Mouse (Mus musculus): Measurements from ENCODE around the gene Rps6kb2. TPM values are rescaled to one million over a fixed set of nuclear protein-coding genes. Genes with fewer than 3 reads are reported as not detected.

Gene Rps6kb2
- polyA plus RNA-seq, 1 experiment from 2014 or later: 31.9 TPM

DNA sequence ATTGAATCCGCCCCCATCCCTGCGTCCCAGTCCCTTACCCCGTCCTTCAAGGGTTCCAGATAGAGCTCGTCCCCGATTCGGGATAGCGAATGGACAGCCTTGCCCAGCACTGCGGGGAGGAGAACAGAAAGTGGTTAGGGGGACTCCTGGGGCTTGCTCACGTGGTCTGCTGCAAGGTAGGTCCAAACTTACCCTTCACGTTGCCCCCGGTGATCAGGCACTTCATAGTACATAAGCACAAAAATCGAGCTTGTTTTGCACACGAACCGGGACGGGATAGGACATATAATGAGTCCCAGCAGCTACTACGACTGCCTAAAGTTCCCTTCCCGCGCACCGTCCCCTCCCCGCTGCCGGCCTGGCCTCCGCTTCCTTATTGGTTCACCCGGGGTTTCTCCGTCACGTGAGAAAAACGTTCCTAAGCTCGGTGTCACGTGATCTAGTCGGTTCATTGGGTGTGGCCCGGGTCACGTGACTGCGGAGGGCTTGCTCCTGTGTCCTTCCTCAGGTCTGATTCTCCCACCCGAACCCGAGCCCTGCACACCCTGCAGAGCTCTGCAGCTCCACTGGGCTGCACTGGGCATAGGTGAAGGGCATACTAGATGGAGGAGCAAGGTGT is 38.2 kb upstream of the Rps6kb2 start, which contains the start of gene Rad9a:
Gene Rad9a (minus strand): TSS at position 372 of the 619 bp plus-strand sequence.
- Histone ChIP-seq H3K27me3 (ENCODE audit: control insufficient read depth, insufficient read depth, low read depth, low read length) (peaks cover 8% of the 10 kb centered on the region), H3K9me3 (replicated peaks; ENCODE audit: control insufficient read depth, low read length) (no peaks in the 10 kb centered on the region), H3K27ac (ENCODE audit: low read length) (peak within 1 kb of the TSS; percentile 74), H3K4me3 (ENCODE audit: low read depth, low read length) (peak within 1 kb of the TSS; percentile 75), H3K9ac (ENCODE audit: low read depth, low read length) (peak within 1 kb of the TSS; percentile 76), H3K4me1 (ENCODE audit: control insufficient read depth, low read depth, low read length) (peaks cover 32% of the 10 kb centered on the region), H3K36me3 (ENCODE audit: control insufficient read depth, insufficient read depth) (peaks cover 9% of the 10 kb centered on the region; the same call in 1 of the 2 replicates), H3K4me2 (ENCODE audit: low read depth, low read length) (peak within 1 kb of the TSS; percentile 99)
- peak; percentile 84 for ATAC-seq (ENCODE audit: low read depth)
- WGBS (ENCODE audit: insufficient replicate concordance): under 1% methylated on average over 34 of the region's 34 CpGs

DNA sequence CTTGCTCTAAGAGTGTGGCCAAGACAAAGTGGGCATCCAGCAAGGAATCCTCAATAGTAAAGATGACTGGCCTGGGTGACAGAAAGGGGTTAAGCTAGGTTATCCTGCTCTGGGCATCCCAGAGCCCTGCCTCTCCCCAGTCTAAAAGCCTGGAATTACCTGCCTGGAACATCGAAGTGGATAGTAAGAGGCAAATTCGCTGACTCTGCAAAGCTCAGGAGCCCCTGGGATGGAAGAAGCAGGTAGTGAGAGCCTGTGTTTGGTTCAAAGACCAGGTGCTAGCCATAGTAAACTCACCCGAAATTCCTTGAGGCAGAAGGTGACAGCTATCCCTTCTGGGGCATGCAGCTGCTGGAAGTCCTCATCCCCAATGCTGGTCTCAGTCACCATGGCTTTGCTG is 34.0 kb upstream of the Rps6kb2 start:
- no peak for ATAC-seq (ENCODE audit: low read depth)
- no peak overlapping the region for H3K9ac ChIP-seq (ENCODE audit: low read depth, low read length)
- H3K4me3 ChIP-seq (ENCODE audit: low read depth, low read length): no peak overlapping the region
- H3K27ac ChIP-seq (ENCODE audit: low read length): peak overlapping the region; percentile 46; the same call in 1 of the 2 replicates
- H3K4me2 ChIP-seq (ENCODE audit: low read depth, low read length): no peak overlapping the region
- WGBS (ENCODE audit: insufficient replicate concordance): 57% methylated on average over 3 of the region's 3 CpGs
- H3K36me3 ChIP-seq (ENCODE audit: control insufficient read depth, insufficient read depth): peaks cover 33% of the 10 kb centered on the region
- H3K27me3 ChIP-seq (ENCODE audit: control insufficient read depth, insufficient read depth, low read depth, low read length): no peaks in the 10 kb centered on the region
- no peaks in the 10 kb centered on the region for H3K9me3 ChIP-seq (replicated peaks; ENCODE audit: control insufficient read depth, low read length)
- peaks cover 60% of the 10 kb centered on the region for H3K4me1 ChIP-seq (ENCODE audit: control insufficient read depth, low read depth, low read length)

DNA sequence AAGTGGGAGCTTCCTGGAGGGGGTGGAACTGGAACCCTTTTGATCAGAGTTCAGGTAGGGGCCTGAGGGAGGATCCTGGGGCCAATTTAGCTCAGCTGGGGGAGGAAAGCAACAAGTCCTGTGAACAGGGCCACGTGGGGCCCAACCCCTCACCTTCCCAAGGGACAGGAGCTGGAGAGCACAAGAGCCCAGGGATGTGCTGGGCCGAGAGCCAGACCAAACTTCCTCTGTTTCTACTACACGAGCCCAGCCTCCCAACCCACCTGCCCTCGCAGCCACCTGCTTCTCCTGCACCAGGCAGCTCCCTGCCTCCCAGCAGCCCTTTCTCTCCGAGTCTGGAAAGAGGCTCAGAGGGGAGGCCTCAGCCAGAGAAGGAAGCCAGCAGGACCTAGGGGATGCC is 33.4 kb upstream of the Rps6kb2 start:
- H3K4me1 ChIP-seq (ENCODE audit: control insufficient read depth, low read depth, low read length): peaks cover 55% of the 10 kb centered on the region
- no peak for ATAC-seq (ENCODE audit: low read depth)
- H3K27ac ChIP-seq (ENCODE audit: low read length): no peak overlapping the region

DNA sequence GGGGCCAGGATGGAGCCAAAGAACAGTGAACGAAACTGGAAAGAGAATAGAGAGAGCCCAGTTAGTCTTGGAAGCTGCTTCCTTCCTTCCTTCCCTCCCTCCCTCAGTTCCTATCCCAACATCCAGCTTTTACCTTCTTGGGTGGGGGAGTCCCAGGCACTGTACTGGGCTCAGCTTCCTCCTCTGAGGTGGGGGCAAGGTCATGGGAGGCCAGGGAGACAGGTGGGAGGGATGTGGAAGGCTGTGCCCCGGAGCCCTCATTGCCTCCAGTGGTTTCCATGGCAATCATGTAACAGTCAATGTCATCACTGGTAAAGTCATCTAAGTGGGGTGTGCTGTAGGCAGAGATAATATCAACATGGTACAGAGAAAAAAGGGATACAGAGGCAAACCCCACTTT is 32.9 kb upstream of the Rps6kb2 start:
- peaks cover 33% of the 10 kb centered on the region for H3K36me3 ChIP-seq (ENCODE audit: control insufficient read depth, insufficient read depth)
- no peaks in the 10 kb centered on the region for H3K27me3 ChIP-seq (ENCODE audit: control insufficient read depth, insufficient read depth, low read depth, low read length)

More for the DNA sequence above, 33.4 kb upstream of the Rps6kb2 start:
- Histone ChIP-seq H3K9ac (ENCODE audit: low read depth, low read length) (no peak overlapping the region), H3K4me2 (ENCODE audit: low read depth, low read length) (no peak overlapping the region), H3K36me3 (ENCODE audit: control insufficient read depth, insufficient read depth) (peaks cover 33% of the 10 kb centered on the region), H3K4me3 (ENCODE audit: low read depth, low read length) (no peak overlapping the region), H3K9me3 (replicated peaks; ENCODE audit: control insufficient read depth, low read length) (no peaks in the 10 kb centered on the region), H3K27me3 (ENCODE audit: control insufficient read depth, insufficient read depth, low read depth, low read length) (no peaks in the 10 kb centered on the region)
- 40% methylated on average over 5 of the region's 5 CpGs for WGBS (ENCODE audit: insufficient replicate concordance)

DNA sequence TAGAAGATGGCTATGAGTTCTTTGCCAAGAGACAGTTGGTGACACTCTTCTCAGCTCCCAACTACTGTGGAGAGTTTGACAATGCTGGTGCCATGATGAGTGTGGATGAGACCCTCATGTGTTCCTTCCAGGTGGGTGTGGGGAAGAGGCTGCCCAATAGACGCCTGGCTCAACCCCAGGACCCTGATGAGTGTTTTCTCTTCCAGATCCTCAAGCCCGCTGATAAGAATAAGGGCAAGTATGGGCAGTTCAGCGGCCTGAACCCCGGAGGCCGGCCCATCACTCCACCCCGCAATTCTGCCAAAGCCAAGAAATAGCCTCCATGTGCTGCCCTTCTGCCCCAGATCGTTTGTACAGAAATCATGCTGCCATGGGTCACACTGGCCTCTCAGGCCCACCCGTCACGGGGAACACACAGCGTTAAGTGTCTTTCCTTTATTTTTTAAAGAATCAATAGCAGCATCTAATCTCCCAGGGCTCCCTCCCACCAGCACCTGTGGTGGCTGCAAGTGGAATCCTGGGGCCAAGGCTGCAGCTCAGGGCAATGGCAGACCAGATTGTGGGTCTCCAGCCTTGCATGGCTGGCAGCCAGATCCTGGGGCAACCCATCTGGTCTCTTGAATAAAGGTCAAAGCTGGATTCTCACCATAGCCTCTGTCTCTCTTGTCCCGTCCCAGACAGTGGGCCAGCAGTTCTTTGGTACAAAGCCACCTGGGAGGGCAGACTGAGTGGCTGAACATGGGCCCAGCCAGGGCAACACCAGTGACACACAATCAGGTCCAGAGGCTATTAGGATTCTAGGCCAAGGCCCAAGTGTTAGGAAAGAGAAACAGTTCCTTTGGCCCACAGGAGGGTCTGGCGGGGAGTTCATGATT is 31.9 kb upstream of the Rps6kb2 start:
- no peak for ATAC-seq (ENCODE audit: low read depth)
- Histone ChIP-seq H3K9ac (ENCODE audit: low read depth, low read length) (no peak overlapping the region), H3K36me3 (ENCODE audit: control insufficient read depth, insufficient read depth) (peaks cover 33% of the 10 kb centered on the region), H3K4me3 (ENCODE audit: low read depth, low read length) (no peak overlapping the region), H3K4me1 (ENCODE audit: control insufficient read depth, low read depth, low read length) (peaks cover 59% of the 10 kb centered on the region), H3K9me3 (replicated peaks; ENCODE audit: control insufficient read depth, low read length) (no peaks in the 10 kb centered on the region), H3K27ac (ENCODE audit: low read length) (peak overlapping the region; percentile 7; the same call in 1 of the 2 replicates), H3K4me2 (ENCODE audit: low read depth, low read length) (no peak overlapping the region), H3K27me3 (ENCODE audit: control insufficient read depth, insufficient read depth, low read depth, low read length) (no peaks in the 10 kb centered on the region)
- 76% methylated on average over 12 of the region's 12 CpGs for WGBS (ENCODE audit: insufficient replicate concordance)

More for the DNA sequence above, 32.9 kb upstream of the Rps6kb2 start:
- WGBS (ENCODE audit: insufficient replicate concordance): 55% methylated on average over 2 of the region's 2 CpGs
- Histone ChIP-seq H3K4me3 (ENCODE audit: low read depth, low read length) (no peak overlapping the region), H3K4me1 (ENCODE audit: control insufficient read depth, low read depth, low read length) (peaks cover 60% of the 10 kb centered on the region), H3K9me3 (replicated peaks; ENCODE audit: control insufficient read depth, low read length) (no peaks in the 10 kb centered on the region), H3K27ac (ENCODE audit: low read length) (no peak overlapping the region), H3K9ac (ENCODE audit: low read depth, low read length) (no peak overlapping the region), H3K4me2 (ENCODE audit: low read depth, low read length) (no peak overlapping the region)
- ATAC-seq (ENCODE audit: low read depth): no peak

DNA sequence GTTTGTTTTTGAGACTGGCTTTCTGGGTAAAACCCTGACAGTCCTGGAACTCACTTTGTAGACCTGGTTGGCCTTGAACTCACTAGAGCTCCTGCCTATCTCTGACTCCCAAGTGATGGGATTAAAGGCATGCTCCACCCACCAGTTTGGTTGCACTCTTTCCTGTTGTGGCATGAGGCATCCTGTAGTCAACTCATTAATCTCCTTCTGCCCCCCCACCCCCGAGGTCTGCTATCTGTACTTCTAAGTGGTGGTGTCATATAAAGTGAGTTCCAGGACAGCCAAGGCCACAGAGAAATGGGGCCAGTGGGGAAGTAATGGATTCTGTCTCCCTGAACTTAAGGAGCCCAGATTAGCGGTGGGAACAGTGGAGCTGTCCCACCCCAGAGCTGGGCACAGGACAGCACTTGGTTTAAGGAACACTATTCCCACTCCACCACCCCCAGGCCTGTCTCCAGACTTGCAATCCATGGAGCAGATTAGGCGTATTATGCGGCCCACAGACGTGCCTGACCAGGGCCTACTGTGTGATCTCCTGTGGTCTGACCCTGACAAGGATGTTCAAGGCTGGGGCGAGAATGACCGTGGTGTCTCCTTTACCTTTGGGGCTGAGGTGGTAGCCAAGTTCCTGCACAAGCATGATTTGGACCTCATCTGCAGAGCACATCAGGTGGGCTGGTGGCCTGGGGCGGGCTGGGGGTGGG is 31.0 kb upstream of the Rps6kb2 start:
- Histone ChIP-seq H3K4me2 (ENCODE audit: low read depth, low read length) (no peak overlapping the region), H3K27me3 (ENCODE audit: control insufficient read depth, insufficient read depth, low read depth, low read length) (no peaks in the 10 kb centered on the region), H3K4me3 (ENCODE audit: low read depth, low read length) (no peak overlapping the region), H3K9me3 (replicated peaks; ENCODE audit: control insufficient read depth, low read length) (no peaks in the 10 kb centered on the region), H3K4me1 (ENCODE audit: control insufficient read depth, low read depth, low read length) (peaks cover 56% of the 10 kb centered on the region), H3K9ac (ENCODE audit: low read depth, low read length) (no peak overlapping the region; the same call in 1 of the 2 replicates), H3K36me3 (ENCODE audit: control insufficient read depth, insufficient read depth) (peaks cover 31% of the 10 kb centered on the region), H3K27ac (ENCODE audit: low read length) (peak overlapping the region; percentile 7; the same call in 1 of the 2 replicates)
- WGBS (ENCODE audit: insufficient replicate concordance): 70% methylated on average over 8 of the region's 8 CpGs
- no peak for ATAC-seq (ENCODE audit: low read depth)

DNA sequence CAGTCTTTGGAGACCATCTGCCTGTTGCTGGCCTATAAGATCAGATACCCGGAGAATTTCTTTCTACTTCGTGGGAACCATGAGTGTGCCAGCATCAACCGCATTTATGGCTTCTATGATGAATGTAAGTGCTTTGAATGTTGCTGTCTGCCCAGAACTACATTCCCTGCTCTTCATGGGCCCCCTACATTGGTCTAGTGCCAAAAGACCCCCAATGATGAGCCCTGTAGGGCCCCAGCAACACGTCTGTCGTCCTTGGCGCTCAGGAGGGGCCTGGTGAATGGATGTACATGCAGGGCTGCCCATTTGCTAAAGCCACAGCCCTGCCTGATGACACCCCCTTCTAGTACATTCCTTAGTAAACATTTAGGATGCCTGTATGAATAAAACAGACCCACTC is 30.0 kb upstream of the Rps6kb2 start:
- Histone ChIP-seq H3K9ac (ENCODE audit: low read depth, low read length) (peak overlapping the region; percentile 98), H3K4me2 (ENCODE audit: low read depth, low read length) (peak overlapping the region; percentile 90), H3K4me1 (ENCODE audit: control insufficient read depth, low read depth, low read length) (peaks cover 56% of the 10 kb centered on the region), H3K4me3 (ENCODE audit: low read depth, low read length) (peak overlapping the region; percentile 97), H3K9me3 (replicated peaks; ENCODE audit: control insufficient read depth, low read length) (no peaks in the 10 kb centered on the region), H3K27me3 (ENCODE audit: control insufficient read depth, insufficient read depth, low read depth, low read length) (no peaks in the 10 kb centered on the region), H3K36me3 (ENCODE audit: control insufficient read depth, insufficient read depth) (peaks cover 31% of the 10 kb centered on the region), H3K27ac (ENCODE audit: low read length) (peak overlapping the region; percentile 90)
- no peak for ATAC-seq (ENCODE audit: low read depth)
- 41% methylated on average over 6 of the region's 6 CpGs for WGBS (ENCODE audit: insufficient replicate concordance)

DNA sequence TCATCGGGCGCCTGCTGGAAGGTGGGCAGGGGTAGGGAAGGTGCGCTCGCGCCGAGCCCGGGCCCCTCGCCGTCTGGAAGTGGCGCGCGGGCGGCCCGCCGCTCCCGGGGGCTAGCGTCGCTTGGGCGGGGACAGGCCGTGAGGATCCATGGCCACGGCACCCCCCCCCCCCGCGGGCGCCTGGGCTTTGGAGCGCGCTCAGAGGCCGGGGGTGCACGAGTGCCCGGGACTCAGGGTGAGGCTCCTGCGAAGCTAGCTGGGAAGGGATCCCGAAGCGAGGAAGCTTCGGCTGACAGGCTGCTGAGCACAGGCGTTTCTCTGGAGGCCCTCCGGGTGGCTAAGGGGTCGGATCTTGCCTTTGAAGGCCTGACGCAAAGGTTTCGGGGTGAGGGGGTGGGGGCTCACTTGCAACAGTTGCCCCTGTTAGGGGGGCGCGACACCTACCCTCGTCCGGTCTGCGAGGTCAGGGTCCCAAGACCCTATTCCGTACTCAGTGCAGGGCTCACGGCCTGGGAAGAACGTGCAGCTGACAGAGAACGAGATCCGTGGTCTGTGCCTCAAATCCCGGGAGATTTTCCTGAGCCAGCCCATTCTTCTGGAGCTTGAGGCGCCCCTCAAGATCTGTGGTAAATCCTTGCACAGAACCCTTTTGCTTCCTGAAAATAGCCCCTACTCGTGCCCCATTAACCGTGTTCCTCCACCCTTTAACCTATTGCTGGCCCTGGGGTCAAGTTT is 29.3 kb upstream of the Rps6kb2 start:
- H3K9me3 ChIP-seq (replicated peaks; ENCODE audit: control insufficient read depth, low read length): no peaks in the 10 kb centered on the region
- peak; percentile 44 for ATAC-seq (ENCODE audit: low read depth)
- peak overlapping the region; percentile 90 for H3K27ac ChIP-seq (ENCODE audit: low read length)
- H3K4me2 ChIP-seq (ENCODE audit: low read depth, low read length): peak overlapping the region; percentile 90
- H3K36me3 ChIP-seq (ENCODE audit: control insufficient read depth, insufficient read depth): peaks cover 31% of the 10 kb centered on the region
- peak overlapping the region; percentile 98 for H3K9ac ChIP-seq (ENCODE audit: low read depth, low read length)
- H3K27me3 ChIP-seq (ENCODE audit: control insufficient read depth, insufficient read depth, low read depth, low read length): no peaks in the 10 kb centered on the region
- WGBS (ENCODE audit: insufficient replicate concordance): under 1% methylated on average over 42 of the region's 52 CpGs
- peak overlapping the region; percentile 97 for H3K4me3 ChIP-seq (ENCODE audit: low read depth, low read length)
- peaks cover 55% of the 10 kb centered on the region for H3K4me1 ChIP-seq (ENCODE audit: control insufficient read depth, low read depth, low read length)
